Mouse (Mus musculus): ENCODE data around the gene Lipc.

Lipc gene

DNA sequence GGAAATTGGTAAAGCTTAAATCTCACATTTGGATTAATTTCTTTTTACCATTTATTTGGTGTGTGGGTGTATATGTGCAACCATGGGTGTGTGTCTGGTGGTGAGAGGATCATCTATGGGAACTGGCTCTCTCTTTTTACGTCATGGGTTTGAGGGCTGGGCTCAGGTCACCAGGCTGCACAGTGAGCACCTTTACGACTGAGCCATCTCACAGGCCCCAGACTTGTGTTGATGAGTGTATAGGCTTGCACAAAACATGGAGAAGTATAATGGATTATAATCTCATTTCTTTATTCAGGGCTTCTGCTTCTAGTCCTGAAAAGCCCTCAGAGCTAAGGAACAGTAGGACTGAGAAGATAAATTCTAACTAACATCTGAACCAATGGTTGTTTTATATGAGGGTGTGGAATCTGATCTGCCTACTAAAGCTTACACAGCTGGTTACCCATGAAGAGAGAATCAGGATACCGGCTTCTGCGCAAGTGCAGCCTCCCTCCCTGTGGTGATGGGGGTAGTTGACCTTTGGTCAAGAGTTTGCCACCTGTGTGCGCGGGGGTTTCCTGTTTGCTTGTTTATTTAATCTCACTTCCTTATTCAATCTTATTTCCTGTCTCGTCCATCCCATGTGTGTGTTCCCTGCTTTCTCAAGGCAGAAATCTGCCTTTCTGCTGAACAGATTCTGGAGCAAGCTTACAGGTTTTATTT is 122.1 kb downstream of the Lipc start:
- no peak for DNase-seq (ENCODE audit: extremely low spot score, low spot score)

GRCm38 (mm10) chr9:70827911-70828310 is 124.1 kb downstream of the Lipc start:
- DNase-seq (ENCODE audit: extremely low spot score, low spot score), result no peak

DNA sequence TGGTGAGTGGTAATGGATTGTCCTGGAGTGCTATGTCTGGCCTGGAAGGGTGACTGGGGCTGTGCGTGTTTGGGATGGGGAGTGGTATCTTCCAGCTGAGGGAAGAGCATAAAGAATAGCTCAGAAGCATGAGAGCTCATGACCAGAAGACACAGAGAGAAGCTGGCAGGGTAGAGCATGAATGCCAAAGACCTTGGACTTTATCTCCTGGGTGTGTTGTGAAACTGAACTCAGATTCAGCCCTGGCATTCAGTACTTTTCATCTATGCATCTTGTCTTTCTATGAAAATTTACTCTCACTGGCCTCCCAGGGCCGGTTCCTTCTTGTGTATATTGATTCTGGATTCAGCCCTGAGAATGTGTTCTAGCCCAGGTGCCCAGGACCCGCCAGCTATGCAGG is 127.9 kb downstream of the Lipc start:
- no peak for DNase-seq (ENCODE audit: extremely low spot score, low spot score)

DNA sequence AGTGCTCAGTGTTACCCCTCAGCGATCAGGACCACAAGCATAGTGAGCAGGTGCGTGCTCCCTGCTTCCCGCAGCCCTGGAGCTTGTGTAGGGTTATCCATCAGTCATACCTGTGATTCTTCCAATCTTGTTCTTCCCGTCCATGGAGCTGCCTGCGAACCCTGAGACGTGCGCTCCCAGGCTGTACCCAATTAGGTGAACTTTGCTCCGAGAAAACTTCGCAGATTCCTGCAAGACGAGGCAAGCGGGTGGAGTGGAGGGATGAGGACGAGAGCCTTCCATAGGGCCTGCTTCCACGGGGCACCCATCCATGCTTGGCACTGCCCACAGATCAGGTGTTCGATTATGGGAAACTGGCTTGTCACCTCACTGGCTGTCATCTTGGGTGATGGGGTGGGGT is 133.3 kb downstream of the Lipc start:
- DNase-seq (ENCODE audit: extremely low spot score, low spot score), result no peak

- no peak for DNase-seq (ENCODE audit: extremely low spot score, low spot score)
These were observed 134.6 kb downstream of the Lipc start for GRCm38 (mm10) chr9:70817396-70817795.

- no peak for DNase-seq (ENCODE audit: extremely low spot score, low spot score)
These were observed 135.2 kb downstream of the Lipc start for GRCm38 (mm10) chr9:70816701-70817305.

DNA sequence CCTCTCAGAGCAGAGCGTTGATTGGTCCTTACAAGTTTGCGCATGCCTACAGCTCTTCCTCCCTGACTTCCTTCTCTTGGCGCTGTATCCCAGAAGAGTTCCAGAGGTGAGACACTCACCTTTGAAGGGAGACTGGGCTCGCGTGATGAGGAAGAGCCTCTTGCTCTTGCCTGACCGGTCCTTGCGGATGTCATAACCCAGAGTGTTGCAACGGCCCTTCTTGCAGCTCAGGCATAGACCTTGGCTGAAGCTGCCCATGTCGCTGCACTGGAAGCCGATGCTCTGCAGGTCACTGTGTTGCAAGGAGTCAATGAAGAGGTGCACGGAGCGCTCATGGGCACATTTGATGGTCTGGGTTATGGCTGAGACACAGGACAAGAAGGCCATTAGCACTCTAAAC is 139.5 kb downstream of the Lipc start:
- DNase-seq (ENCODE audit: extremely low spot score, low spot score), result no peak

GRCm38 (mm10) chr9:70807714-70808113 is 144.3 kb downstream of the Lipc start:
- DNase-seq (ENCODE audit: extremely low spot score, low spot score), result no peak

- DNase-seq (ENCODE audit: extremely low spot score, low spot score), result no peak
These were observed 146.0 kb downstream of the Lipc start for GRCm38 (mm10) chr9:70806069-70806468.

DNA sequence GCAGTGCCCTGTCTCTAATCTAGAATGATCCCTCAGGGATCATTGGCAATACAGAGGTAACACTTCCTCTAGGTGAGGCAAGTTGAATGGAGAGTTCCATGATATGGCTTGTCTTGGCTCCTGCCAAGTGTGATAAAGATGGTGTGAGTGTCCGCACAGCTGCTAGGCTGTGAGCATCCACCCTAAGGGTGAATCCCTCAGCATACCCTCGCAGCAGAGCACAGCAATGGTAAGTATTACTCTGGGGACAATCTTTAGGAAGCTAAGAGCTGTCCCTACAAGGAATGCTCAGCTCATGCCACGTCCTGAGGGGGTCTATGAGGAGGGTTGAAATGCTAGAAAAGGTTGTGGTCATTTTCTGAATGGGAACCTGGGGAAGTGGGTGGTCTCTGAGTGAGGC is 149.2 kb downstream of the Lipc start:
- no peak for DNase-seq (ENCODE audit: extremely low spot score, low spot score)

DNA sequence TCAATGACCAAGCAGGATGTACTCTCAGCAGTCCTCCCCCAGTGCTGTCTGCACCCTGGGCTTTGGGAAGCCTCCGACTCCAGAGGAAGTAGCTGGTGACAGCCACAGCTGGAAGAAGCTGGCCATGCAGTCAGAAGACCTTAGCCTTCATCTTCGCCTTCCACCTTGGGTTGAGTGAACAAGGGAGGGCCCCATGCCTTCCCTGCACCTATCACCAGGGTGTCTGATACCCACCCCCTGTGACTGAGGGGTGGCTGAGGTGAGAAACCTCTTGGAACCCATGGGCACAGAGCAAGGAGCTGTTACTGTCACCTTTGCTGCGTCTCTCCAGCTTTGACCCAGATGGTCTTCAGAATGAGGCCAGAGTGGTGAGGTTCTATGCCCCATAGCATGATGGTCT is 150.3 kb downstream of the Lipc start:
- no peak for DNase-seq (ENCODE audit: extremely low spot score, low spot score)

GRCm38 (mm10) chr9:70800588-70801315 is 151.3 kb downstream of the Lipc start:
- no peak for DNase-seq (ENCODE audit: extremely low spot score, low spot score)

- DNase-seq (ENCODE audit: extremely low spot score, low spot score), result no peak
These were observed 156.6 kb downstream of the Lipc start for GRCm38 (mm10) chr9:70795439-70795757.

- DNase-seq (ENCODE audit: extremely low spot score, low spot score), result no peak
These were observed 157.2 kb downstream of the Lipc start for GRCm38 (mm10) chr9:70794643-70795438.

DNA sequence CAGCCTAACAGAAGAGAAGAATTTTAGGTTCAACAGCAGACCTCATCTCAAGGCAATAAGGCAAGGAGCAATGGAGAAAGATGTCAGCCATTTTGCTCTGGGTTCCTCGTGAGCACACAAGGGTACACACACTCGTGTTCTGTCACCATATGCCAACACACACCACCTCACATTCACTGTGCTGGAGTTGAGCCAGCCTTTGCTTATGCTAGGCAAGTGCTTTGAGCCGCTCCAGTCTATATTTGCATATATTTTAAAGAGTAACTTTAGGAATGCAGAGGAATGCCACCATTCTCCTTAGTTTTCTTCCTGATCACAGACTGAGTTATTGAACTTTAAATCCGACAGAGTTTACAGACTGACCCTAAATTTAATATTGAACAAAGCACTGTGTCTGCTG is 161.4 kb downstream of the Lipc start:
- DNase-seq (ENCODE audit: extremely low spot score, low spot score), result no peak

- no peak for DNase-seq (ENCODE audit: extremely low spot score, low spot score)
These were observed 163.3 kb downstream of the Lipc start for GRCm38 (mm10) chr9:70788705-70789104.

DNA sequence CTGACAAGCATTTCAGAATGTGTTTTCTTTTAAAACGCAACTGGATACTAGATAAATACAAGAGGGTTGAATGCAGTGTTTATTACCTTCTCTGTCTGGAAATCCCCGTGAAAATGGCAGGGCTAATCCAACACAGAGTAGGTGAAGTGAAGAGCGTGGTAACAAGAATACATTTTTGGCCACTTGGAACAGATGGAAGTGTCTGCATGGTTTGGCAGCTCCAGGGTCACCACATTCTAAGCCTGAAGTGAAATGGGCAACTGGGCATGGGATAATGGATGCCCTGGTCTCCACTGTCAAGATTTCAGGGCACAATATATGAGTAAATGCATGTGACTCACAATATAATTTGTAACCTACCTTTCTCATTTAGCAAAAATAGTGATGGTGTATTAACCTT is 169.8 kb downstream of the Lipc start:
- no peak for DNase-seq (ENCODE audit: extremely low spot score, low spot score)

GRCm38 (mm10) chr9:70775517-70775916 is 176.5 kb downstream of the Lipc start:
- DNase-seq (ENCODE audit: extremely low spot score, low spot score), result no peak

- no peak for DNase-seq (ENCODE audit: extremely low spot score, low spot score)
These were observed 191.1 kb downstream of the Lipc start for GRCm38 (mm10) chr9:70760974-70761373.

GRCm38 (mm10) chr9:70751504-70752222 is 200.4 kb downstream of the Lipc start:
- no peak for DNase-seq (ENCODE audit: extremely low spot score, low spot score)
